Mouse (Mus musculus) layer of hippocampus, postnatal 36 days (tissue): ENCODE data around the gene Ipo4. TPM values are rescaled to one million over a fixed set of nuclear protein-coding genes. Genes with fewer than 3 reads are reported as not detected.

Experiments
- DNase-seq, 2 experiments: peaks; one replicate each; pipeline ENCODE4 v3.0.0; 2022
- total RNA-seq, 2 experiments: library from RNA; stranded (reverse); gene quantifications; 2 replicates each; pipeline ENCODE4 v1.2.3; 2021

Gene Ipo4
- 100 to 1,000 TPM; 108 to 119 TPM for total RNA-seq

DNA sequence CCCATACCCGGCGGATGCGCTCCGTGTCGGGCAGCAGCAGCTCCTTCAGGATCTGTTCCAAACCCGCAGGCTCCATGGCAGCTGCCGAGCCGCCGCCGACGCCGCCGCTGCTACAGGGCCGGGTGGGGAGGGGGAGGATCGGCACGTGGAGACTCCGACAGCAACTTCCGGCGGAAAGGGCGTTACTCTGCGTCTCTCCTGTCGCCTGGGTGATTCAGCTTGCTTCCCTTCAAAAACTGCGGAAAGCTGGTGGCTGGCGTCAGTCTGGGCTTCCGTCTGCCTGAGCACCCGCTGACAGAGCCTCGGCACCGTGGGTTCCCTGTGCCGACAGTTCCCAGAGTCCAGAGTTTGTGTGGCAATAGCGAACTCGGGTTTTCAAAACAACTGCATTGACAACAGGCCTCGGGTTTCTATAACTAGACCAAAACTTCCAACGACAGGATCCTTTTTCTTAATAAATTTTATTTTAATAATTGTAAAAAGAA lies at the start of gene Ipo4:
Gene Ipo4, minus strand, starts transcription at position 435 of the 485 bp plus-strand sequence.
- DNase-seq = peak; percentile 89 to 91

- DNase-seq = no peak
These were observed 46.3 kb upstream of the Ipo4 start for GRCm38 (mm10) chr14:55682118-55682493.

GRCm38 (mm10) chr14:55681160-55682117 lies 45.7 kb upstream of the Ipo4 start, which contains the start of gene Tinf2:
Tinf2 (minus strand) TSS chr14:55681820.
- peak; percentile 93 to 96 for DNase-seq

GRCm38 (mm10) chr14:55677615-55678014 lies 41.9 kb upstream of the Ipo4 start:
- DNase-seq = no peak

DNA sequence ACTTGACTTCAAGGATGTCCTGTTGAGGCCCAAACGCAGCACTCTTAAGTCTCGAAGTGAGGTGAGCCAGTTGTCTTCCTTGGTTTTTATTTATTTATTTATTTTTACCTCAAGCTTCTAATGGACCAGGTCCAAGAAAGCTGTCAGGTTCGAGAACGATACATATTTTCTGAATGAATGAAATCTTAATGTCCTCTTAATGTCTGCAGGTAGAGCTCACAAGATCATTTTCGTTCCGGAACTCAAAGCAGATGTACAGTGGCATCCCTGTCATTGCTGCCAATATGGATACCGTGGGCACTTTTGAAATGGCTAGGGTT lies 36.9 kb upstream of the Ipo4 start:
- no peak for DNase-seq

- peak; percentile 95 for DNase-seq
These were observed 36.3 kb upstream of the Ipo4 start, which contains the start of the genes Gmpr2 and Nedd8 for GRCm38 (mm10) chr14:55671833-55672740. Gmpr2 (plus strand) TSS chr14:55671941. Nedd8 (minus strand) TSS chr14:55672124.

- DNase-seq = no peak
These were observed 35.7 kb upstream of the Ipo4 start for GRCm38 (mm10) chr14:55671486-55671832.

DNA sequence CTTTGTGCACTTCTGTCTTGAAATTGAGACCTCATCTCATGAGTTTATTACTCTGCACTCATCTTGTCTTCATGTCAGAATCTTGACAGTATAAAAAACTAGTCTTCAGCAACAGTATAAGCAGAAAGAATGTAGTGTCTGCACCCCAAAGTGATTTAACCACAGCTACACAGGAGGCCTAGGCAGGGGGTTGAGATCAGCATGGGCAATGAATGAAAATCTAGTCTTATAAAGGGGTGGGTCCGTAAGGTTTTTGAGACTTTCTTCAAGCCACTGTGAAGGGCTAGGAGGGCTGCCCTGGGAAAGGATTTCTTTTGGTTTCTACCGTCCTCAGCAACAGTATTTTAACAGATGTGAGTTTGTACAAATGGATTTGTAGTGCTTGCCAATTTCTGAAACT lies 24.9 kb upstream of the Ipo4 start:
- no peak for DNase-seq

DNA sequence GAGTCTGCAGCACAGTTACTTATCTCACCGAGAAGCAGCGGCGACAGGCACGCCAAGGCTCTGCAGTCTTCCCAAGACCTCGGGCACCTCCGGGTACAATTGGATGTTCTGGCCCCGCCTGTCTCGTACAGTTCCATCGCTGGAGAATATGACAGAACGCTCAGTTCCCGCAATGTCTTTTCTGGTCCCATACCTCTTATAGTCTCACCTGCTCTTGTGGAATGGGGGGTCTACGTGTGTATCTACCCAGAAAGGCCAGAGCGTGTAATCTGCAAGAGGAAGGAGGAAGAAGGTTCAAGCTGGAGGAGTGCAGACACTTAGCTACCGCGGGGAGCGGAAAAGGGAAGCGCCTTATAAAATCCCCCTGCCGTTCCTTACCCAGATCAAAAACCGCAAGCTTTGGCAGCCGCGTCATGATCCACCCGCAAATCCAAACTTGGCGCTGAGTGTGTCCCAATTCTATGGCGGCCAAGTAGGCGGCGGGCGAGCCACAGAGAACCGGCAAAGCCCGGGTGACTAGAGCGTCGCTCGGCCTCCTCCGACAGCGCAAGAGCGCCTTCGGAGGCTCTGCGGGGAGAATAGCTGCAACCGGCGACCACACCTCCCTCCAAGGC lies 24.3 kb upstream of the Ipo4 start, which contains the start of gene Mdp1:
Gene Mdp1, minus strand, starts transcription at position 549 of the 614 bp plus-strand sequence.
- DNase-seq = peak; percentile 81 to 83

DNA sequence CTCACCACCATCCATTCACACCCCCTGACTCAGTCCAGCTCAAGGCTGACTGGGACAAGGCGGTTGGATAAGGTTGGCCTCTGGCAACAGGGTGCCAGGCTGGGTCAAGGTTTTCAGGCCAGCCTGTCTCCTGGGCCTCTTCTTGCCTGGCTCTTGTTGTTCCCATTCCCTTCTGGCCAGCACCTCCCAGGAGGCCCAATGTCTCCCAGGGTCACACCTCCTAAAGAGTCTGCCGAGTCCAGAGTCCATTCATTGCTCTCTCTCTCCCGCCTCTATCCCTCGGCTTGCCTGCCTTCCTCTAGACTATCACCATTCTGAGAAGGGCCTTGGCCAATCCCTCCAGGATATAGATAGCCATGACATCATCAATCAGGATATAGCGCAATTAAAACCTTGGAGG lies 22.3 kb upstream of the Ipo4 start:
- DNase-seq = no peak

DNA sequence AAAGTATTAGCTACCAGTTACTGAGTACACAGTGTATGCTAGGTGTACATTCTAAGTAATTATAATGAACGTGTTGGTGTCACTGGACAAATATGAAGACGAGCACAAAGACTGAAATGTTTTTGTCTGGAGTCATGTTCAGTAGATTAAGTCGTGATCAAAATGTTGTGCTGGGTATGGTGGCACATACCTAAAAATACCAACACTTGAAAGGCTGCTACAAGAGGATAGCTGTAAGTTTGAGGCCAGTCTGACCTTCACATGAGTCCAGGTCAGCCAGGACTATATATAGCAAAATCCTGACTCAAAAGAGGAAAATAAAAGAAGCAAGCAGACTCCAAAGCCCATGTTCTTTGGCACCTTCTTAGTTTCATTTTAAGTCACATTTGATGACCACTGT lies 21.2 kb upstream of the Ipo4 start:
- DNase-seq = no peak

DNA sequence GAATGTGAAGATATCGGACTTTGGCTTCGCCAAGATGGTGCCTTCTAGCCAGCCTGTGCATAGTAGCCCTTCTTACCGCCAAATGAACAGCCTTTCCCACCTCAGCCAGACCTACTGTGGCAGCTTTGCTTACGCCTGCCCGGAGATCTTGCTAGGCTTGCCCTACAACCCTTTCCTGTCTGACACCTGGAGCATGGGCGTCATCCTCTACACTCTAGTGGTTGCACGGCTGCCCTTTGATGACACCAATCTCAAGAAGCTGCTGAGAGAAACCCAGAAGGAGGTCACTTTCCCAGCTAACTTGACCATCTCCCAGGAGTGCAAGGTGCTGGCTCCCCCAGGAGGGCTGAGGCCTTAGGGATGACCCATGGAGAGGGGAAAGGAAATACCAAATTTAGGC lies 15.8 kb upstream of the Ipo4 start:
- no peak for DNase-seq

GRCm38 (mm10) chr14:55649884-55650283 lies 14.1 kb upstream of the Ipo4 start, which contains the start of gene Tssk4:
Tssk4 (plus strand) TSS chr14:55650184.
- DNase-seq = no peak

DNA sequence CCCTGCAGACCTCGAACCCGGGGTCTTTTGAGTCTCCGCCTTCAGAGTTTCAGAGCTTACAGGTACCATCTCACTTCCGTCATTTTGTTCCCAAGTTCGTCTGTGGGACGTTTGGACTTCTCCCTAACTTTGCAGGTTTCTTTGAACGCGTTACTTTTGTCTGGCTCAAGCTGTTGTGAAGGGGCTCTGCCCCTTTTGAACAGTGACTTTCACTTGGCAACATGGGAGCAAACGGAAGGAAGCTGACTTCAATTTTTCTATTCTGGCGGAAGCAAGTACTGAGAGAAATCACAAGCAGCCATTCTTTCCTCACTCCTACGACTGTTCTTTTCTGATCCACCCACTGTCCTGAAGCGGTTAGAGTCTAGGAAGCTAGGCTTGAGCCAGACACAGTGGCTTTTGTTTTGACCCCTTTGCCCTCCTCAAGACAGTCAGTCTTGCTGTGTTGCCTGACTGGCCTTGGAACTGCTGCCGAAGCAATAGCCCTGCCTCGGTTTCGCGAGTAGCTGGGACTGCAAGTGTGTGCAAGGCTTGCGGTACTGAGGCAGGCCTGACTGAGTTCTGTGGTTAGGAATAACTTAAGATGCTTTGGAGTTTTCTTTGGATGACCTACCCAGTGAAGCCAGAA lies 8.6 kb upstream of the Ipo4 start:
- DNase-seq = no peak

DNA sequence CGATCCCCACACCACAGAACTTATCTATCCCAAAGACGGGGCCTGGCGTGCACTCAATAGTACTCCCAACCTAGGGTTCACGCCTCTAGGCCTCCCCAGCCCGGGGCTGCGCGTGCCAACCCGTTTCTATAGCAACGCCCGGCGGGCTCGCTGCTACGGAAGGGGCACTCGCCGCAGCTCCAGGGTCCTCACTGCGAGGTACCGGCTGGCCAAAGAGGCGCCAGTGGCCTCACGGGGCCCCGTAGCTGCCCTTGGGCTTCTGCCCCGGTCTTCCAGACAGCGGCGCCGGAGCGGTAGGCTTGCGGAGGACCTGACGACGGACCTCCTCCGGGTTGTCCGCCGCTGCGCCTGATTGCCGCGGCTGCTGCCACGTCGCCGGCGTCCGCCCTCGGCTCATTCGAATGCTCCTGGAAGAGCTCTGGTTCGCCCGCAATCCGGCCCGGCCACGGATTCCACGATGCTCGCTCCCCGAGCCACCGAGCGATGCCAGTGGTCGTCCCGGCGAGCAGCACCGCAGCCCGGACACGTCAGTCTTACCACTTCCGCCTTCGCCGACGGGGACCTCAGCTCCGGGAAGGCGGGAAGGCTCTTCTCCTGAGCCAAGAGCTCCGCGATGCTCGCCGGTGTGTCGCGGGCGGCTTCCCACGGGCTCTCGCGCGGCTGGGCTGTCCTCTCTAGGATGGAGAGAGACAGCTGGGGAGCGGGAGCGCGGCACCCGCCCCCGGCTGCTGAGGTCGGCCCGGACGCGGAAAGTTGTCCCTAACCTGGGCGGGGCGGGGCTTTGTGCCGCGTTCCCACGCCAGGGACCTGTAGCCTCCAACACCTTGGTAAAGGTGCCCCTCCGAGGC lies 7.5 kb upstream of the Ipo4 start, which contains the start of gene Tm9sf1:
Gene Tm9sf1, minus strand, starts transcription at position 747 of the 848 bp plus-strand sequence.
- DNase-seq = peak; percentile 91 to 92

DNA sequence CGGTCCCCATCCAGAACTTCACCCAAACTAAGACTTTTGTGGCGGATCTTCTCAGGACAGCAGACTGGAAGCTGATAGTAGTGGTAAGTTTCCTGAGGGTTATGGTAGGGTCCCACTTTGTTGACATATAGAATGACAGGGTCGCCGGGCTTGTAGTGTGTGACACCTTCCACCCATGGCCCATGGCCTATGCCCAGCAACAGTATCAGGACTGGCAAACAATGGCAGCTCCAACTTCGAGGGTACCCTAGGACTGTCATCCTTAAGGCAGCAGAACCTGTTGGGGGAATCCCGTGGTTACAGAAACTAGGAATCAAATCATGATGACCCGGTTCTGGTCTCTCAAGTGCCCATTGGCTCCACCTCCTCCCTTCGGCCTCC lies 6.9 kb upstream of the Ipo4 start:
- no peak for DNase-seq

DNA sequence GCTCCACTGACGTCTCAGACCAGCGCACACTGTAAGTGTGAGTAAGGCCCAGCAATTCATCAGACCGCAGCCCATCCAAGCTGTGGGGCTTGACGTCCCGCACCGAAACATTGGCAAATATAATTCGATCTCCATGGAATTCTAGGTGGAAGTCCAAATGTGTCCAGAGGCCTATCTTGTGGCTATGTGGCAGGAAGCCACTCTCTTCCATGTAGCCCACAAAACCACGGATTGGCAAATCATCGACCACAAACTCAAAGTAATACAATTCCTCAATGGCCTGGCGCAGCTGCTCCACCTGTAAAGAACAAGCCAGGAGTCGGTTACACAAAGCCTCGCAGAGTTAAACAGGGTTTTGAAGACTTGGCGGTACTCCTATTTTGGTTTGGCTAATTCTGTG lies 5.5 kb upstream of the Ipo4 start:
- no peak for DNase-seq

DNA sequence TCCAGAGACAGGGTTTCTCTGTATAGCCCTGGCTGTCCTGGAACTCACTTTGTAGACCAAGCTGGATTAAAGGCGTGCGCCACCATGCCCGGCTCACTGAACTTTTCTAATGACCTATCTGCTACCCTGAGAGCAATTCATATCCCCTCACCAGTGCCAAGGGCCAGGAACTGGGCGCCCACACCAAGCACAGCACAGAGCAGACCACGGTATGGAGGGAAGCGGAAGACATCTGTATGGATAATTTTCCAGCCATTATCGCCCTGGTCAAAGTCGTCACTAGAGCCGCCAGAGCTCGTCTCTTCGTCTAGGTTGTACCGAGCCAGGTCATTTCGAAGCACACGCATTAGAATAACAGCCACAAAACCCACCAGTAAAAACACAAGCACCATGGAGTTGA lies 5.1 kb upstream of the Ipo4 start:
- no peak for DNase-seq

- no peak for DNase-seq
These were observed 2.0 kb upstream of the Ipo4 start, which contains the start of gene Gm49378 for GRCm38 (mm10) chr14:55637795-55638194. Gm49378 (minus strand) TSS chr14:55637895.

DNA sequence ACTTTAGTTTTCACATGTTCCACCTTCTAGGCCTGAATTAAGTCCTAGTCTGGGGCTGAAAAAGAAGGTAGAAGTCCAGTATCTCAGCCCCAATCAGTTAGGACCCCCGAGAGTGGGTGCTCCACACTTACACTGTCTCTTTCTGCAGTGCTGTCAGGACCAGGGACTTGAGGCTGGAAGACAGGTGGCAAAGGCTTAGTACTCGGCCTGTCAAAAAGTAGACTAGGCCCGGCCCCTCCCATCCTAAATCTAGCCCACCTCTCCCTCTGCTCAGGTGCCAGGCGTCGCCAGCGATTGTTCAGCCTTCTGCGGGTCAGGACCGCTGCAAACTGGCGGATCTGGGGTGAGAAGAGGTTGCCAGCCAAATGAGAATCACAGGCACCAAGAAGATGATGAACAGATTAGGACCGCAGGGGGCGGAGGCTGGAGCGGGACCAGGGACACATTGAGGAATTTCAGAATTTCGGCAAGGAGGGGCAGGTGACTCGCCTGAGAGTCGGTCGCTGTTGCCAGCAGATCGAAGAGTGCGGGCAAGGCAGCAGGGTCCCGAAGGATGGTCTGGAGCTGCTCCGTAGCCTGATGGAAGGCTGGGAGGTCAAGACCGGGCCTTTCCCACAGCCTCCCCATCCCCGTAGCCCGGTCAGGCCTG lies 759 bp downstream of the Ipo4 start:
- peak; percentile 30 to 31 for DNase-seq
